8 mouse cellular contexts compared by ENCODE assay signal in genomic region chr8:12383979-12384890, GRCm38 (mm10). TPM values are rescaled to one million over a fixed set of nuclear protein-coding genes. Genes with fewer than 3 reads are reported as not detected.
DNase-seq lines count a peak whose midpoint lies in the region; ATAC-seq lines count a peak whose summit lies in the region.

No protein-coding gene starts in this region.

- H3K4me1 ChIP-seq in brown adipose tissue, adult 24 weeks (ENCODE audit: control insufficient read depth, insufficient read depth, insufficient read length, low read length) = no peaks in the 10 kb centered on the region; the same call in 1 of the 2 replicates
- H3K4me1 ChIP-seq in hindbrain, embryonic 12.5 days = peaks cover 41% of the 10 kb centered on the region
- peaks cover 32% of the 10 kb centered on the region for H3K4me1 ChIP-seq in midbrain, embryonic 11.5 days (ENCODE audit: control insufficient read depth, insufficient read depth, low read length)

- WGBS in hindbrain, embryonic 12.5 days = under 1% methylated on average over 34 of the region's 34 CpGs
- WGBS in midbrain, embryonic 11.5 days = 1% methylated on average over 34 of the region's 34 CpGs

- no peaks in the 10 kb centered on the region for H3K36me3 ChIP-seq in hindbrain, embryonic 12.5 days
- H3K36me3 ChIP-seq in midbrain, embryonic 11.5 days (ENCODE audit: control insufficient read depth, insufficient read depth, low read length) = no peaks in the 10 kb centered on the region

- peak overlapping the region; percentile 58; the same call in 1 of the 2 replicates for H3K9ac ChIP-seq in hindbrain, embryonic 12.5 days
- peak overlapping the region; percentile 60 for H3K9ac ChIP-seq in midbrain, embryonic 11.5 days (ENCODE audit: low read length)

- H3K9me3 ChIP-seq in hindbrain, embryonic 12.5 days (replicated peaks) = no peaks in the 10 kb centered on the region
- H3K9me3 ChIP-seq in midbrain, embryonic 11.5 days (ENCODE audit: control insufficient read depth, low read length) = no peaks in the 10 kb centered on the region

- peaks cover 93% of the 10 kb centered on the region for H3K27me3 ChIP-seq in hindbrain, embryonic 12.5 days
- H3K27me3 ChIP-seq in midbrain, embryonic 11.5 days (ENCODE audit: control insufficient read depth, insufficient read depth, low read length) = peaks cover 87% of the 10 kb centered on the region

- intact Hi-C loops in heart, postnatal 36 days (cut with DNase I) = no loop called here
- intact Hi-C loops in left cerebral cortex, postnatal 14 days (cut with DNase I) = no loop called here

- no peak overlapping the region for H3K27ac ChIP-seq in brown adipose tissue, adult 24 weeks (replicated peaks; ENCODE audit: low read depth, low read length)
- 0 out of 2 replicates have a peak overlapping the region, but pooled peaks have one; percentile 1 for H3K27ac ChIP-seq in hindbrain, embryonic 12.5 days
- H3K27ac ChIP-seq in midbrain, embryonic 11.5 days (ENCODE audit: low read depth, low read length) = no peak overlapping the region

- ATAC-seq in hindbrain, embryonic 12.5 days (ENCODE audit: low FRiP score) = no peak
- ATAC-seq in midbrain, embryonic 11.5 days (ENCODE audit: low FRiP score) = peak; percentile 60
- no peak for ATAC-seq in erythroblast, adult 5-6 weeks (replicated peaks; ENCODE audit: low FRiP score, poor library complexity, severe bottlenecking)

- H3K4me3 ChIP-seq in brown adipose tissue, adult 24 weeks (ENCODE audit: insufficient read depth, low read depth, low read length) = peak overlapping the region; percentile 14; the same call in 1 of the 2 replicates
- peak overlapping the region; percentile 38 for H3K4me3 ChIP-seq in hindbrain, embryonic 12.5 days
- peak overlapping the region; percentile 43 for H3K4me3 ChIP-seq in midbrain, embryonic 11.5 days (ENCODE audit: low read depth, low read length)

- peak overlapping the region; percentile 63 for H3K4me2 ChIP-seq in hindbrain, embryonic 12.5 days (replicated peaks)
- H3K4me2 ChIP-seq in midbrain, embryonic 11.5 days = peak overlapping the region; percentile 89

- peak; percentile 87 for DNase-seq in heart, adult 11 months
- no peak for DNase-seq in heart, postnatal 36 days
- peak; percentile 97 for DNase-seq in midbrain, embryonic 11.5 days (ENCODE audit: low spot score, missing footprints)
- no peak for DNase-seq in spleen, postnatal 14 days (ENCODE audit: low spot score in 2 of 2)
- no peak for DNase-seq in left cerebral cortex, postnatal 14 days (ENCODE audit: low spot score in 2 of 2)

RNA-seq across cellular contexts. Expression of gene Sox1, which starts 10.9 kb away (rescaled TPM):
- not detected for total RNA-seq in heart, postnatal 36 days (2021)
- polyA plus RNA-seq in brown adipose tissue, adult 24 weeks (2012; ENCODE audit: insufficient read depth, insufficient read length, missing spikeins) = 0.25 TPM in 1 of 2 replicates, not detected in the other
- polyA plus RNA-seq in hindbrain, embryonic 12.5 days (2016; fragmentation: Nextera tagmentation; extraction: Ambion mirVana) = 2.9 and 3.5 TPM in 2 replicates
- polyA plus RNA-seq in midbrain, embryonic 11.5 days (2014; fragmentation: Nextera tagmentation; extraction: Ambion mirVana) = 8.2 and 8.7 TPM in 2 replicates
- total RNA-seq in erythroblast, adult 5-6 weeks (2015; ENCODE audit: low replicate concordance) = not detected in 2 replicates
- total RNA-seq in erythroblast, adult 5-6 weeks (2017; ENCODE audit: low replicate concordance) = not detected in 2 replicates
- 10 to 100 TPM in 1 of 2 experiments, 1 to 10 TPM in 1; 6.1 to 10.4 TPM for total RNA-seq in left cerebral cortex, postnatal 14 days (2021)

Comparison
In these comparisons a context has a peak if more than half of its experiments do, and no peak if none do; other contexts are left out.
1. DNase-seq: peak in heart, adult 11 months (single experiment) and midbrain, embryonic 11.5 days (single experiment); none in heart, postnatal 36 days (0 of 2), spleen, postnatal 14 days (0 of 2) and left cerebral cortex, postnatal 14 days (0 of 2).
2. RNA of gene Sox1, which starts 10.9 kb away (total RNA-seq): 6.1 to 10.4 TPM in left cerebral cortex, postnatal 14 days; not detected in heart, postnatal 36 days and not detected in erythroblast, adult 5-6 weeks; every median in the first group is over 4 times any median in the second.
3. Peak in every context shown above with its lines, with median percentiles within 50 percentile points of each other: H3K4me3 ChIP-seq.